12 mouse cellular contexts compared by ENCODE assay signal in genomic region chr12:91412461-91413182, GRCm38 (mm10). TPM values are rescaled to one million over a fixed set of nuclear protein-coding genes. Genes with fewer than 3 reads are reported as not detected.
A peak's percentile ranks its signal among the peaks of the same experiment; 100 is the strongest.
DNase-seq lines count a peak whose midpoint lies in the region; ATAC-seq lines count a peak whose summit lies in the region.
"Had no signal": no experiment of that assay in that cellular context is flagged by ENCODE, and none has a peak within 500 bp of the region (broad histone marks: within the 10 kb centered on the region; RNA-seq: fewer than 3 reads in every experiment).

No protein-coding gene starts in this region.

- ATAC-seq in kidney, embryonic 14.5 days (ENCODE audit: low FRiP score, low TSS enrichment): peak; percentile 91
- peak; percentile 90 for ATAC-seq in hindbrain, embryonic 14.5 days (ENCODE audit: low FRiP score)
- ATAC-seq in neural tube, embryonic 14.5 days (ENCODE audit: low read depth): peak; percentile 95
- no peak for ATAC-seq in inflammation-experienced regulatory T-cells, adult 6 months

- 31% methylated on average over 7 of the region's 7 CpGs for WGBS in kidney, embryonic 14.5 days
- WGBS in hindbrain, embryonic 14.5 days: 22% methylated on average over 7 of the region's 7 CpGs
- WGBS in neural tube, embryonic 14.5 days: 15% methylated on average over 7 of the region's 7 CpGs

- no peak overlapping the region for H3K4me2 ChIP-seq in kidney, embryonic 14.5 days (replicated peaks; ENCODE audit: low read depth, low read length)
- no peak overlapping the region for H3K4me2 ChIP-seq in hindbrain, embryonic 14.5 days (replicated peaks)
- H3K4me2 ChIP-seq in neural tube, embryonic 14.5 days (ENCODE audit: low read depth, low read length): no peak overlapping the region
- H3K4me2 ChIP-seq: heart, embryonic 13.5 days had no signal

- H3K9ac ChIP-seq in kidney, embryonic 14.5 days (ENCODE audit: low read depth, low read length): no peak overlapping the region
- H3K9ac ChIP-seq in hindbrain, embryonic 14.5 days: no peak overlapping the region
- no peak overlapping the region for H3K9ac ChIP-seq in neural tube, embryonic 14.5 days (replicated peaks; ENCODE audit: low read depth, low read length)
- H3K9ac ChIP-seq: heart, embryonic 13.5 days had no signal

- H3K9me3 ChIP-seq in kidney, embryonic 14.5 days (ENCODE audit: control insufficient read depth, low read length): no peaks in the 10 kb centered on the region
- H3K9me3 ChIP-seq in hindbrain, embryonic 14.5 days (ENCODE audit: control insufficient read depth, low read length): no peaks in the 10 kb centered on the region
- no peaks in the 10 kb centered on the region for H3K9me3 ChIP-seq in neural tube, embryonic 14.5 days (ENCODE audit: control insufficient read depth, low read length)
- H3K9me3 ChIP-seq: heart, embryonic 13.5 days had no signal

- H3K4me1 ChIP-seq in kidney, embryonic 14.5 days (ENCODE audit: control insufficient read depth, insufficient read depth, low read length): peaks cover 12% of the 10 kb centered on the region
- peaks cover 8% of the 10 kb centered on the region for H3K4me1 ChIP-seq in hindbrain, embryonic 14.5 days (replicated peaks; ENCODE audit: control insufficient read depth, insufficient read depth, low read length)
- H3K4me1 ChIP-seq in neural tube, embryonic 14.5 days (ENCODE audit: control insufficient read depth, insufficient read depth, low read length): peaks cover 10% of the 10 kb centered on the region; the same call in 1 of the 2 replicates
- H3K4me1 ChIP-seq: heart, embryonic 13.5 days had no signal

- DNase-seq in kidney, adult 18-20 months: no peak
- peak; percentile 17 for DNase-seq in embryo, embryonic 9.5 days (ENCODE audit: extremely low spot score)
- DNase-seq in hindbrain, embryonic 14.5 days (ENCODE audit: low spot score): peak; percentile 75
- DNase-seq in testis, postnatal 14 days (ENCODE audit: low spot score): no peak
- DNase-seq in adrenal gland, adult 8-10 months: no peak
- DNase-seq: liver; lung, postnatal 36 days had no signal

- no peak overlapping the region for H3K4me3 ChIP-seq in kidney, embryonic 14.5 days (ENCODE audit: low read length)
- no peak overlapping the region for H3K4me3 ChIP-seq in hindbrain, embryonic 14.5 days (replicated peaks; ENCODE audit: low read length)
- H3K4me3 ChIP-seq in neural tube, embryonic 14.5 days (ENCODE audit: low read depth, low read length): no peak overlapping the region
- H3K4me3 ChIP-seq: erythroblast, embryonic 14.5 days; heart, embryonic 13.5 days had no signal

- no peaks in the 10 kb centered on the region for H3K36me3 ChIP-seq in kidney, embryonic 14.5 days (ENCODE audit: control insufficient read depth, insufficient read depth, low read length)
- no peaks in the 10 kb centered on the region for H3K36me3 ChIP-seq in hindbrain, embryonic 14.5 days (replicated peaks; ENCODE audit: control insufficient read depth, insufficient read depth)
- H3K36me3 ChIP-seq in neural tube, embryonic 14.5 days (ENCODE audit: control insufficient read depth, insufficient read depth, low read length): no peaks in the 10 kb centered on the region
- H3K36me3 ChIP-seq: heart, embryonic 13.5 days had no signal

- H3K27me3 ChIP-seq in kidney, embryonic 14.5 days (ENCODE audit: control insufficient read depth, insufficient read depth, low read length): no peaks in the 10 kb centered on the region
- H3K27me3 ChIP-seq in hindbrain, embryonic 14.5 days (ENCODE audit: control insufficient read depth, insufficient read depth, low read length): peaks cover 37% of the 10 kb centered on the region; the same call in 1 of the 2 replicates
- H3K27me3 ChIP-seq in neural tube, embryonic 14.5 days (ENCODE audit: control insufficient read depth, insufficient read depth, low read length): peaks cover 6% of the 10 kb centered on the region
- H3K27me3 ChIP-seq: heart, embryonic 13.5 days had no signal

- no peak overlapping the region for H3K27ac ChIP-seq in kidney, embryonic 14.5 days (ENCODE audit: low read depth, low read length)
- peak overlapping the region; percentile 58 for H3K27ac ChIP-seq in hindbrain, embryonic 14.5 days
- H3K27ac ChIP-seq in neural tube, embryonic 14.5 days (ENCODE audit: low read depth, low read length): no peak overlapping the region; the same call in 1 of the 2 replicates
- H3K27ac ChIP-seq: heart, embryonic 13.5 days had no signal

RNA-seq across cellular contexts. Expression of gene Tshr, which starts 28.3 kb away (rescaled TPM):
- polyA plus RNA-seq in kidney, embryonic 14.5 days (2014; fragmentation: Nextera tagmentation; extraction: Ambion mirVana): 0.16 and 0.73 TPM in 2 replicates
- 0.68 and 0.88 TPM in 2 replicates for polyA plus RNA-seq in hindbrain, embryonic 14.5 days (2014; fragmentation: Nextera tagmentation; extraction: Ambion mirVana)
- 0.59 and 0.91 TPM in 2 replicates for polyA plus RNA-seq in neural tube, embryonic 14.5 days (2014; fragmentation: Nextera tagmentation; extraction: Ambion mirVana)
- not detected for polyA plus RNA-seq in inflammation-experienced regulatory T-cells, adult 6 months (2017; shearing (Covaris generic))
- 10 to 100 TPM in 1 of 4 experiments, 1 to 10 TPM in 3; 3.0 to 14.1 (median 5.3) TPM for total RNA-seq in adrenal gland, adult 8-10 months (2022)
- polyA plus RNA-seq: erythroblast, embryonic 14.5 days had no signal

RNA-seq across cellular contexts. Expression of gene Cep128, which starts 28.4 kb away (rescaled TPM):
- 7.4 and 8.6 TPM in 2 replicates for polyA plus RNA-seq in kidney, embryonic 14.5 days (2014; fragmentation: Nextera tagmentation; extraction: Ambion mirVana)
- polyA plus RNA-seq in hindbrain, embryonic 14.5 days (2014; fragmentation: Nextera tagmentation; extraction: Ambion mirVana): 4.0 and 4.1 TPM in 2 replicates
- 3.6 and 4.0 TPM in 2 replicates for polyA plus RNA-seq in neural tube, embryonic 14.5 days (2014; fragmentation: Nextera tagmentation; extraction: Ambion mirVana)
- polyA plus RNA-seq in inflammation-experienced regulatory T-cells, adult 6 months (2017; shearing (Covaris generic)): 10 to 100 TPM in 2 of 3 experiments, 1 to 10 TPM in 1; 6.3 to 16.3 (median 12.1) TPM
- total RNA-seq in adrenal gland, adult 8-10 months (2022): 10 to 100 TPM in 1 of 4 experiments, 1 to 10 TPM in 3; 2.6 to 10.2 (median 3.9) TPM

Comparison
In these comparisons a context has a peak if more than half of its experiments do, and no peak if none do; other contexts are left out.
1. DNase-seq: peak in embryo, embryonic 9.5 days (single experiment) and hindbrain, embryonic 14.5 days (single experiment); none in kidney, adult 18-20 months (single experiment), testis, postnatal 14 days (single experiment) and adrenal gland, adult 8-10 months (single experiment).